Mouse (Mus musculus): ENCODE measurements around the gene Elovl6.

Gene Elovl6

GRCm38 (mm10) chr3:129566013-129566412 is 33.9 kb downstream of the Elovl6 start:
- DNase-seq (ENCODE audit: low read depth): no peak

GRCm38 (mm10) chr3:129566876-129567275 is 34.7 kb downstream of the Elovl6 start:
- no peak for DNase-seq (ENCODE audit: low read depth)

- DNase-seq (ENCODE audit: low read depth): no peak
Measured at GRCm38 (mm10) chr3:129568506-129568905, 36.4 kb downstream of the Elovl6 start.

- no peak for DNase-seq (ENCODE audit: low read depth)
Measured at GRCm38 (mm10) chr3:129570989-129571388, 38.8 kb downstream of the Elovl6 start.

- no peak for DNase-seq (ENCODE audit: low read depth)
Measured at GRCm38 (mm10) chr3:129571642-129572041, 39.5 kb downstream of the Elovl6 start.

- no peak for DNase-seq (ENCODE audit: low read depth)
Measured at GRCm38 (mm10) chr3:129572959-129573358, 40.8 kb downstream of the Elovl6 start.

- no peak for DNase-seq (ENCODE audit: low read depth)
Measured at GRCm38 (mm10) chr3:129573609-129574008, 41.5 kb downstream of the Elovl6 start.

GRCm38 (mm10) chr3:129575086-129575485 is 42.9 kb downstream of the Elovl6 start:
- DNase-seq (ENCODE audit: low read depth): no peak

GRCm38 (mm10) chr3:129576522-129576921 is 44.4 kb downstream of the Elovl6 start:
- no peak for DNase-seq (ENCODE audit: low read depth)

- DNase-seq (ENCODE audit: low read depth): no peak
Measured at GRCm38 (mm10) chr3:129578741-129579475, 46.8 kb downstream of the Elovl6 start.

GRCm38 (mm10) chr3:129581024-129581423 is 48.9 kb downstream of the Elovl6 start:
- DNase-seq (ENCODE audit: low read depth): no peak

GRCm38 (mm10) chr3:129582449-129582848 is 50.3 kb downstream of the Elovl6 start:
- no peak for DNase-seq (ENCODE audit: low read depth)

GRCm38 (mm10) chr3:129583290-129583689 is 51.1 kb downstream of the Elovl6 start:
- no peak for DNase-seq (ENCODE audit: low read depth)

- no peak for DNase-seq (ENCODE audit: low read depth)
Measured at GRCm38 (mm10) chr3:129587916-129588315, 55.8 kb downstream of the Elovl6 start.

GRCm38 (mm10) chr3:129588753-129589152 is 56.6 kb downstream of the Elovl6 start:
- no peak for DNase-seq (ENCODE audit: low read depth)

- no peak for DNase-seq (ENCODE audit: low read depth)
Measured at GRCm38 (mm10) chr3:129589705-129590104, 57.5 kb downstream of the Elovl6 start.

GRCm38 (mm10) chr3:129590548-129591226 is 58.5 kb downstream of the Elovl6 start:
- DNase-seq (ENCODE audit: low read depth): no peak

GRCm38 (mm10) chr3:129591251-129591650 is 59.1 kb downstream of the Elovl6 start:
- DNase-seq (ENCODE audit: low read depth): no peak

GRCm38 (mm10) chr3:129591761-129592160 is 59.6 kb downstream of the Elovl6 start:
- no peak for DNase-seq (ENCODE audit: low read depth)

- no peak for DNase-seq (ENCODE audit: low read depth)
Measured at GRCm38 (mm10) chr3:129593001-129593400, 60.8 kb downstream of the Elovl6 start.

- DNase-seq (ENCODE audit: low read depth): no peak
Measured at GRCm38 (mm10) chr3:129593735-129594134, 61.6 kb downstream of the Elovl6 start.

- no peak for DNase-seq (ENCODE audit: low read depth)
Measured at GRCm38 (mm10) chr3:129596098-129596497, 63.9 kb downstream of the Elovl6 start.

- no peak for DNase-seq (ENCODE audit: low read depth)
Measured at GRCm38 (mm10) chr3:129602289-129602688, 70.1 kb downstream of the Elovl6 start.

- no peak for DNase-seq (ENCODE audit: low read depth)
Measured at GRCm38 (mm10) chr3:129605487-129605886, 73.3 kb downstream of the Elovl6 start.

Data from c-Kit-positive CD71-negative TER-119-negative erythroid progenitor cells, embryonic 14.5 days (primary cell).